29 mouse cellular contexts compared by ENCODE assay signal in genomic region chr1:61027519-61027918, GRCm38 (mm10). TPM values are rescaled to one million over a fixed set of nuclear protein-coding genes. Genes with fewer than 3 reads are reported as not detected.
"Had no signal": no experiment of that assay in that cellular context is flagged by ENCODE, and none has a peak within 500 bp of the region (broad histone marks: within the 10 kb centered on the region; RNA-seq: fewer than 3 reads in every experiment).

No protein-coding gene starts in this region.

- H3K27me3 ChIP-seq: heart, embryonic 13.5 days; heart, embryonic 15.5 days; hindbrain, embryonic 13.5 days; hindbrain, embryonic 15.5 days; kidney, embryonic 15.5 days; limb, embryonic 13.5 days; limb, embryonic 15.5 days; liver, embryonic 12.5 days had no signal

- H3K4me3 ChIP-seq: heart, adult 2 months; heart, embryonic 13.5 days; heart, embryonic 15.5 days; hindbrain, embryonic 13.5 days; hindbrain, embryonic 15.5 days; kidney, embryonic 15.5 days; limb, embryonic 13.5 days; limb, embryonic 15.5 days; liver, embryonic 12.5 days had no signal

- DNase-seq: gastrocnemius, postnatal 14 days; gastrocnemius, postnatal 36 days; heart, adult 11 months; heart, adult 2 months; heart, postnatal 14 days; heart, postnatal 36 days; kidney, adult 11 months; kidney, adult 2 months; kidney, adult 9 months; kidney, postnatal 14 days; kidney, postnatal 36 days; layer of hippocampus, adult 9-11 months; layer of hippocampus, postnatal 36 days; left cerebral cortex, postnatal 4 days had no signal

- H3K36me3 ChIP-seq: heart, embryonic 13.5 days; heart, embryonic 15.5 days; hindbrain, embryonic 13.5 days; hindbrain, embryonic 15.5 days; kidney, embryonic 15.5 days; limb, embryonic 13.5 days; limb, embryonic 15.5 days; liver, embryonic 12.5 days had no signal

- H3K9me3 ChIP-seq: heart, embryonic 13.5 days; heart, embryonic 15.5 days; hindbrain, embryonic 13.5 days; hindbrain, embryonic 15.5 days; kidney, embryonic 15.5 days; limb, embryonic 13.5 days; limb, embryonic 15.5 days; liver, embryonic 12.5 days had no signal

- H3K4me1 ChIP-seq: heart, embryonic 13.5 days; heart, embryonic 15.5 days; hindbrain, embryonic 13.5 days; hindbrain, embryonic 15.5 days; kidney, embryonic 15.5 days; limb, embryonic 13.5 days; limb, embryonic 15.5 days; liver, embryonic 12.5 days had no signal

- H3K27ac ChIP-seq: heart, adult 2 months; heart, embryonic 13.5 days; heart, embryonic 15.5 days; hindbrain, embryonic 13.5 days; hindbrain, embryonic 15.5 days; hindbrain, postnatal 0 days; kidney, embryonic 15.5 days; kidney, postnatal 0 days; limb, embryonic 13.5 days; limb, embryonic 15.5 days; liver, embryonic 12.5 days had no signal

- ATAC-seq: hindbrain, postnatal 0 days; intestine, embryonic 16.5 days; liver, embryonic 12.5 days had no signal

RNA-seq across cellular contexts. Expression of gene Icos, which starts 49.8 kb away (rescaled TPM):
- total RNA-seq: gastrocnemius, adult 8-10 months; gastrocnemius, postnatal 36 days; hindbrain, postnatal 0 days; layer of hippocampus, adult 18-20 months; layer of hippocampus, postnatal 36 days; left cerebral cortex, adult 18-20 months; left cerebral cortex, adult 8-10 months had no signal
- polyA plus RNA-seq: hindbrain, embryonic 15.5 days had no signal
